Mouse (Mus musculus) neural tube, postnatal 0 days (tissue): Measurements from ENCODE around the gene Bphl. TPM values are rescaled to one million over a fixed set of nuclear protein-coding genes. Genes with fewer than 3 reads are reported as not detected.

Experiments
- polyA plus RNA-seq: library from polyadenylated mRNA; unstranded; fragments of >200 nt; fragmentation: Nextera tagmentation; extraction: Ambion mirVana; gene quantifications from 2 replicates; pipeline ENCODE4 v1.2.1, GENCODE M21; 2015

Bphl gene
- 48.2 and 53.5 TPM in 2 replicates for polyA plus RNA-seq

DNA sequence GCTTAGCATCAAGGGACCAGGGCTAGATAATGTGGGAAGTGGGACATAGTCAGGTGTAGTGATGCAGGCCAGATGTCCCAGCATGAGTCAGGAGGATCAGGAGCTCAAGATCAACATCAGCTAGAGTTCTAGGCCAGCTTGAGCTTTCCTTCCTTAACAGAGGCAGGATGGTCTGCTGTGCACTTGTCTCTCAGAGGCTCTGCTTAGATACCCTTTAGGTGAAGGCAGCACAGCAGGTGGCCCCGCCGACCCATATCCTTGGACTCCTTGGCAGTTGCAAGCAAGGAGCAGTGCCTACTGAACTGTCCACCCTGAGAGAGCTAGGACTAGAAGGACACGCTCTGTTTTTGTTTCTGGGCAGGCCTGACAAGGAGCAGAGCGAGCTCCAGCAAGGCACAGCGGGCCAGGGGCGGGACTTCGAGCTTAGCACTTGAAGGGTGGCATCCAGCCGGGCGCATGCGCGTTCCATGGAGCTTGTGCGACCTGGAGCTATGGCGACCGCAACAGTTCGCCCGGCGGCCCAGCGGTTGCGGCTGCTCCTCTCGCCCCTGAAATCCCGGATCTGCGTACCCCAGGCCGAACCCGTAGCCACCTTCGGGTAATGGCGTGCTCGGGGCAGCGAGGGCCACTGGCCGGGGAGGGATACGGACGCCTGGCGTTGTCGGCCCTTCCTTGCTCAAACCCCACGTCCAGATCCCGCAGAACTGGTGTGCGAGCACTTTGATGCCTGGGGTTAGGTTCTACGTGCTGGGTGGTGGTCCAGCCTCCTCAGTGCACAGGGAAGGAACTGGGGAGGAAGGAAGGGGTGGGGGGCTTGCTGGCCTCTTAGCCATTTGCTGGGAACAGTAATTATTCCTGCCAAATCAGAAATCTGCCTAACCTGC, at the start of gene Bphl:
Gene Bphl, plus strand, starts transcription at position 426 of the 884 bp plus-strand sequence.

DNA sequence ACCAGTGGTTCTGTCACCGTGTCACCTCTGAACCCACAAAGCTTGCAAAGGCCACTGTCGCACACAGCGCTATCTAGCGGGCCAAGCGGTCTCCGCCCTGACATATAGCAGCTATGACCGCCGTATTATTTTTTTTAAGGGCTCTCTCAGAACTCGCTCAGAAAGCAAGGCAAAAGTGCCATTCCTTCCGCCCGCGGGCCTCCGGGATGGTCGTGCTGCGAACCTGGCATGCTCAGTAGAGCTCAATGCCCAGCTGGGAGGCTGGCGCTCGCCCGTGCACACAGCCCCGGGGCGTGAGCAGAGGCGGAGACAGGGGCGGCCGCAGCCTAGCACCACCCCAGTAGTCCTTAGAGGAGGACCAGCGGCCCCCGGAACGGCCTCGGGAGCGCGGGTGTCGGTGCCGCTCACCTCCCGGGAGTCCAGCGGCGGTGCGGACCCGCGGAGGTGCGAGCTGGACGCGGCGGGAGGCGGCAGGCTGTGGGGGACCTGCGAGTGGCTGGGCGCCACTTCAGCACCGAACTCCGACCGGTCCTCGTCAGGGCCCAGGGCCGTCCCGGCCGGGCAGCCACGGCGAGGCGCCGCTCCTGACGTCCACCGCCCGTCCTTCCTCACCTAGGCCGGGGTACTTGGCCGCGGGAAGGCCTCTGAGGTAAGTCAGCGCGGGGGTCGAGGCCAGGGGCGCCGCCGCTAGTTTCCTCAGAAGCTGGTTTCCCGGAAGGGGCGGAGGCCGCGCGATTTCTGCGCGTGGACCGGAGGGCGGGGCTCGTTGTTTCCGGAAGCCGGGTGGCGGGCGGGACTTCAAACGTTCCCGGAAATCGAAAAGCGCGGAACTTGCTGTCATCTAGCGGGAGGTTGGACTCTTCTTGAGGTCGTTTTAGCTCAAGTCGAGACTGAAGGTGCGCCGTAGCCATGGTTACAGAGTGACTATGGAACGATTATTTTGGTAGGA, 35.1 kb upstream of the Bphl start, which contains the start of the genes Ripk1 and Serpinb6a:
Gene Ripk1, plus strand, starts transcription at position 306 of the 949 bp plus-strand sequence.
Gene Serpinb6a, minus strand, starts transcription at position 737 of the 949 bp plus-strand sequence.

DNA sequence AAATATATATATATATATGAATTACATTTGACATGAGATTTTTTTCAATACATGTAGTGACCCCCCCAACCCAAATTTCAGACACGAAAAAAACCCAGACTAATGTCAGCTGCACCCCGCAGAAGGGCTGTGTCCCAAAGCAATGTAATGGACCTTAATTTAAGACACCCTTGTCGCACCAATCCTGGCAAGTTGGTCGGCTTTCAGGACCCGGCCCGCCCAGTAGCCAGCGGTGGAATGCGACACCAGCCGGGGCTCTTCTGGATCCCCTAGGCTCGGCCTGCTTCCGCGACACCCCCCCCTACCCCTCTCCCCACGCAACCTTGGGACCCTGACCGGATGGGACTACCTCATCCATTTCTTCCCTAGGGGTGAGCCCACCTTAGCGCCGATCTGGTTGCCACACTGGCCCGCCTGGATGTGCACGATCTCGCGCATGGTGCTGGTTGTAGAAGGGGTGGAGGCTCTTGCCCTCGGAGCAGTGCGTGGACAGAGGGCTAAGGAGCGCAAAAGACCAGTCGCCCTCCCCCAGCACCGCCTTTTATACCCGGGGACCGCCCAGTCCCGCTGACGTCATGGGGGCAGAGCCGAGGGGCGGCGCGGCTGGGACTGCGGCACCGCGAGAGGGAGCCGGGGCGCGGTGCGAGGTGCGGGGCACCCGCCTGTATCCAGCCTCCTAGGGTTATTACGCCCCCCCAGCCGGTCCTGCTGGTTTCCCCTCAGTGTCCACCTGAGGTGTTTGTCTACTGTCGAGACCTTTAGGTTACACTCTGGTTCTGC, 40.3 kb downstream of the Bphl start, which contains the start of gene Tubb2a:
Gene Tubb2a, minus strand, starts transcription at position 516 of the 780 bp plus-strand sequence.

Other genes starting within 250 kb of the Bphl start
- not detected in 2 replicates for gene Serpinb6e, start 194.2 kb upstream of the Bphl start, polyA plus RNA-seq
- gene Serpinb6c, start 131.9 kb upstream of the Bphl start, polyA plus RNA-seq: 0.46 and 1.9 TPM in 2 replicates
- 10.1 and 11.1 TPM in 2 replicates for gene Nqo2, start 72.9 kb upstream of the Bphl start, polyA plus RNA-seq
- 5.7 and 6.7 TPM in 2 replicates for gene Ripk1, start 35.2 kb upstream of the Bphl start, polyA plus RNA-seq
- 50.3 and 62.6 TPM in 2 replicates for gene Serpinb6a, start 34.8 kb upstream of the Bphl start, polyA plus RNA-seq
- 3,061 and 3,550 TPM in 2 replicates for gene Tubb2a, start 40.4 kb downstream of the Bphl start, polyA plus RNA-seq
- 530 and 635 TPM in 2 replicates for gene Tubb2b, start 92.9 kb downstream of the Bphl start, polyA plus RNA-seq
- 87.3 and 108 TPM in 2 replicates for gene Psmg4, start 125.4 kb downstream of the Bphl start, polyA plus RNA-seq